ENCODE assay signal across 9 mouse cellular contexts in genomic region chr9:77918961-77919670, GRCm38 (mm10). TPM values are rescaled to one million over a fixed set of nuclear protein-coding genes. Genes with fewer than 3 reads are reported as not detected.
DNase-seq lines count a peak whose midpoint lies in the region; ATAC-seq and TF ChIP-seq lines count a peak whose summit lies in the region.
"Had no signal": no experiment of that assay in that cellular context is flagged by ENCODE, and none has a peak within 500 bp of the region (broad histone marks: within the 10 kb centered on the region; RNA-seq: fewer than 3 reads in every experiment).

No protein-coding gene starts in this region.

- H3K9ac ChIP-seq in limb, embryonic 13.5 days: no peak overlapping the region
- no peak overlapping the region for H3K9ac ChIP-seq in neural tube, embryonic 12.5 days

- H3K36me3 ChIP-seq in heart, embryonic 10.5 days: no peaks in the 10 kb centered on the region
- no peaks in the 10 kb centered on the region for H3K36me3 ChIP-seq in spleen, adult 2 months (ENCODE audit: control insufficient read depth, insufficient read depth, low read length)
- no peaks in the 10 kb centered on the region for H3K36me3 ChIP-seq in limb, embryonic 13.5 days
- no peaks in the 10 kb centered on the region for H3K36me3 ChIP-seq in neural tube, embryonic 12.5 days

- no peak overlapping the region for H3K27ac ChIP-seq in heart, embryonic 10.5 days
- no peak overlapping the region for H3K27ac ChIP-seq in spleen, adult 2 months (ENCODE audit: insufficient read depth, low read length)
- no peak overlapping the region for H3K27ac ChIP-seq in limb, embryonic 13.5 days
- H3K27ac ChIP-seq in neural tube, embryonic 12.5 days: no peak overlapping the region

- no peak for ATAC-seq in limb, embryonic 13.5 days (ENCODE audit: low FRiP score, low read depth)
- no peak for ATAC-seq in neural tube, embryonic 12.5 days (ENCODE audit: low FRiP score, low read depth)
- no peak for ATAC-seq in activated CD4-positive, CD25-positive, alpha-beta regulatory T cell, adult 4 months

- TF ChIP-seq POLR2A in spleen, adult 2 months (IDR thresholded peaks at IDR 0.05; ENCODE audit: low read depth, low read length): no peak

- H3K27me3 ChIP-seq in heart, embryonic 10.5 days (ENCODE audit: insufficient read depth, poor library complexity, severe bottlenecking): no peaks in the 10 kb centered on the region
- H3K27me3 ChIP-seq in spleen, adult 2 months (ENCODE audit: control insufficient read depth, insufficient read depth, low read length): no peaks in the 10 kb centered on the region
- no peaks in the 10 kb centered on the region for H3K27me3 ChIP-seq in limb, embryonic 13.5 days
- H3K27me3 ChIP-seq in neural tube, embryonic 12.5 days (replicated peaks): no peaks in the 10 kb centered on the region

- peaks cover 43% of the 10 kb centered on the region for H3K4me1 ChIP-seq in heart, embryonic 10.5 days
- peaks cover 14% of the 10 kb centered on the region for H3K4me1 ChIP-seq in spleen, adult 2 months (ENCODE audit: control insufficient read depth, insufficient read depth, insufficient read length)
- peaks cover 53% of the 10 kb centered on the region for H3K4me1 ChIP-seq in limb, embryonic 13.5 days
- peaks cover 20% of the 10 kb centered on the region for H3K4me1 ChIP-seq in neural tube, embryonic 12.5 days

- 73% methylated on average over 5 of the region's 5 CpGs for WGBS in heart, embryonic 10.5 days
- 37% methylated on average over 5 of the region's 5 CpGs for WGBS in spleen, adult 2 months
- 63% methylated on average over 5 of the region's 5 CpGs for WGBS in limb, embryonic 13.5 days
- 70% methylated on average over 5 of the region's 5 CpGs for WGBS in neural tube, embryonic 12.5 days

- intact Hi-C loops in heart, postnatal 10 days (cut with DNase I): no loop called here

- H3K9me3 ChIP-seq in heart, embryonic 10.5 days: no peaks in the 10 kb centered on the region
- no peaks in the 10 kb centered on the region for H3K9me3 ChIP-seq in limb, embryonic 13.5 days
- no peaks in the 10 kb centered on the region for H3K9me3 ChIP-seq in neural tube, embryonic 12.5 days

- TF ChIP-seq CTCF in spleen, adult 2 months (IDR thresholded peaks at IDR 0.05; ENCODE audit: extremely low read depth, insufficient read depth, insufficient read length, insufficient replicate concordance): no peak

- peak overlapping the region; percentile 99 for H3K4me3 ChIP-seq in heart, embryonic 10.5 days
- peak overlapping the region; percentile 80; the same call in 1 of the 2 replicates for H3K4me3 ChIP-seq in spleen, adult 2 months (ENCODE audit: extremely low read depth, insufficient read depth, insufficient read length)
- H3K4me3 ChIP-seq in limb, embryonic 13.5 days: peak overlapping the region; percentile 87; the same call in 1 of the 2 replicates
- no peak overlapping the region for H3K4me3 ChIP-seq in neural tube, embryonic 12.5 days

- peak overlapping the region; percentile 87 for H3K4me2 ChIP-seq in limb, embryonic 13.5 days (replicated peaks)
- peak overlapping the region; percentile 88 for H3K4me2 ChIP-seq in neural tube, embryonic 12.5 days (replicated peaks)

- DNase-seq in heart, embryonic 10.5 days (ENCODE audit: low spot score): peak; percentile 36
- DNase-seq in heart, postnatal 10 days: no peak
- DNase-seq in spleen, adult 2 months (ENCODE audit: low read depth in 1 of 2, low spot score in 2 of 2): no peak
- no peak for DNase-seq in spleen, adult 18-20 months
- DNase-seq in layer of hippocampus, postnatal 36 days: no peak
- DNase-seq: cerebellum, adult 8-10 months had no signal

RNA-seq across cellular contexts. Expression of gene Elovl5, which starts 2.0 kb away (rescaled TPM):
- 93.6 and 93.9 TPM in 2 replicates for polyA plus RNA-seq in heart, embryonic 10.5 days (2016; fragmentation: Nextera tagmentation; extraction: Ambion mirVana)
- 10 to 100 TPM; 53.9 to 56.7 TPM for total RNA-seq in heart, postnatal 10 days (2021)
- 29.8 and 32.4 TPM in 2 replicates for polyA plus RNA-seq in spleen, adult 2 months (2012; rRNA removed)
- polyA plus RNA-seq in limb, embryonic 13.5 days (2015; fragmentation: Nextera tagmentation; extraction: Ambion mirVana): 72.3 and 75.5 TPM in 2 replicates
- polyA plus RNA-seq in neural tube, embryonic 12.5 days (2016; fragmentation: Nextera tagmentation; extraction: Ambion mirVana): 66.4 and 67.9 TPM in 2 replicates
- 10 to 100 TPM; 69.6 to 74.8 TPM for total RNA-seq in layer of hippocampus, postnatal 36 days (2021)
- polyA plus RNA-seq in activated CD4-positive, CD25-positive, alpha-beta regulatory T cell, adult 4 months (2017; shearing (Covaris generic)): 100 to 1,000 TPM; 149 to 155 TPM
